Comparison of ENCODE assay signal across 10 mouse cellular contexts in the genomic region with DNA sequence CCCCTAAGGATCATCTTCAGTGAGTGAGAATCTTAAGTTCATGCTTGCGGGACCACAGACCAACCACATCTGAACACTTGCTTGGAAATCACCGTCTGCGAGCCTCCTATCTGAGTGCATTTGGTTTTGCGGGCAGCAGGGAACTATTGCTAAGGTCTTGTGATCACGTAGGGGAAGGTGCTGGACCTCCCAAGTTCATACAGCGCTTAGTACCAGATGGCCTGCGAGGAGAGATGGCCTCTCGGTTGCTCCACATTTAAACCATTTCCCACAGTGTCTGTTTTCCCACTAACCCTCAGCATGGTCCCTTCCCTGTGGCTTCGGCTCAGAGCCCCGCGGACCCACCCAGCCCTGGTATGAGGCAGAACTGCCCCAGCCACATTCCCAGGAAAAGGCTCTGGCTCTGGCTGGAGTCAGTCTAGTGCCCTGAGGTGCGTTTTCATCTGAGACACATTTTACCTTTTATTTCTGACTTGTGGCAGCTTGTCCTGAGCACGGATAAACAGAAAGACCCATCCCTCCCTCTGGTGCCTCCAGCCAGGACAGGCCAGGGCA. TPM values are rescaled to one million over a fixed set of nuclear protein-coding genes. Genes with fewer than 3 reads are reported as not detected.
DNase-seq lines count a peak whose midpoint lies in the region; ATAC-seq and TF ChIP-seq lines count a peak whose summit lies in the region.
"Had no signal": no experiment of that assay in that cellular context is flagged by ENCODE, and none has a peak within 500 bp of the region (broad histone marks: within the 10 kb centered on the region; RNA-seq: fewer than 3 reads in every experiment).

No protein-coding gene starts in this region.

- H3K4me1 ChIP-seq in ES-Bruce4 (ENCODE audit: control insufficient read depth, insufficient read depth, low read length), result peaks cover 7% of the 10 kb centered on the region

- no peaks in the 10 kb centered on the region for H3K27me3 ChIP-seq in ES-Bruce4 (ENCODE audit: control insufficient read depth, insufficient read depth, low read length, poor library complexity, severe bottlenecking)

- H3K36me3 ChIP-seq in ES-Bruce4 (ENCODE audit: control insufficient read depth, insufficient read depth, low read length, poor library complexity, severe bottlenecking), result no peaks in the 10 kb centered on the region

- peak overlapping the region; percentile 48 for H3K27ac ChIP-seq in ES-Bruce4 (ENCODE audit: insufficient read depth, low read length)

- no peak overlapping the region for H3K4me3 ChIP-seq in ES-Bruce4 (ENCODE audit: low read depth, low read length)

- no peak for TF ChIP-seq CTCF in ES-Bruce4 (IDR thresholded peaks at IDR 0.05; ENCODE audit: low read depth, low read length)

- DNase-seq in R1 (ENCODE audit: low read depth, low spot score), result peak; percentile 79
- peak; percentile 64 for DNase-seq in kidney, postnatal 10 days
- peak; percentile 56 for DNase-seq in lung, postnatal 10 days
- DNase-seq in right cerebral cortex, postnatal 25 days, result no peak
- DNase-seq in cerebellum, adult 11 months, result no peak
- DNase-seq: cerebellum, postnatal 25 days; heart, postnatal 36 days had no signal

- peak; percentile 92 for TF ChIP-seq EP300 in ES-Bruce4 (IDR thresholded peaks at IDR 0.05; ENCODE audit: insufficient read depth, low read depth, low read length)

- H3K9me3 ChIP-seq in ES-Bruce4 (replicated peaks; ENCODE audit: control insufficient read depth, insufficient read depth, low read length, poor library complexity, severe bottlenecking), result no peaks in the 10 kb centered on the region

- no peak for ATAC-seq in megakaryocyte, adult 5-6 weeks (ENCODE audit: poor library complexity, severe bottlenecking)
- ATAC-seq: activated CD4-positive, CD25-positive, alpha-beta regulatory T cell, adult 4 months had no signal

- no peak overlapping the region for H3K9ac ChIP-seq in ES-Bruce4 (ENCODE audit: low read depth, poor library complexity, severe bottlenecking)

- no peak for TF ChIP-seq POLR2A in ES-Bruce4 (IDR thresholded peaks at IDR 0.05; ENCODE audit: insufficient read depth, low read length)

RNA-seq across cellular contexts. Expression of a gene that starts 42.3 kb away (rescaled TPM):
- 37.0 and 40.0 TPM in 2 replicates for polyA plus RNA-seq in ES-Bruce4 (2011; ENCODE audit: insufficient read depth, insufficient read length, low read depth, missing spikeins)
- 17.0 and 22.8 TPM in 2 replicates for total RNA-seq in megakaryocyte, adult 5-6 weeks (2015)
- total RNA-seq in megakaryocyte, adult 5-6 weeks (2017), result 69.9 and 92.7 TPM in 2 replicates

Comparison
In these comparisons a context has a peak if more than half of its experiments do, and no peak if none do; other contexts are left out.
1. DNase-seq: peak in R1 (single experiment), kidney, postnatal 10 days (single experiment) and lung, postnatal 10 days (single experiment); none in right cerebral cortex, postnatal 25 days (single experiment) and cerebellum, adult 11 months (single experiment).